Mouse (Mus musculus): ENCODE measurements around the gene Gsx1.

Gene Gsx1

DNA sequence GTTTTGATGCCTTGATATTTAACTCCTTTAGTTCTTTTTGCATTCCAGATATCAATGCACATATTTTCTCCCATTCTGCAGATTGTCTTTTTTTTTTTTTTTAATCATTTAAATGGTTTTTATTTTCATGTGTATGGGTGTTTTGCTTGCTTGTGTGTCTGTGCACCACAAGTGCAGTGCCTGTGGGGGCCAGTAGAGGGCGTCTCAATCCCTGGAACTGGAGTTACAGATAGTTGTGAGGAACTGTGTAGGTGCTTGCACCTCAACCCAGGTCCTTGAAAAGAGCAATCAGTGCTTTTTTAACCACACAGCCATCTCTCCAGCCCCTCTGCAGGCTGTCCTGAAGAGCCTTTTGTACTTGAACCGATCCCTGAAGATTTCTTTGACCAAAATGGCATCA lies 20.0 kb downstream of the Gsx1 start:
- no peak for DNase-seq

DNA sequence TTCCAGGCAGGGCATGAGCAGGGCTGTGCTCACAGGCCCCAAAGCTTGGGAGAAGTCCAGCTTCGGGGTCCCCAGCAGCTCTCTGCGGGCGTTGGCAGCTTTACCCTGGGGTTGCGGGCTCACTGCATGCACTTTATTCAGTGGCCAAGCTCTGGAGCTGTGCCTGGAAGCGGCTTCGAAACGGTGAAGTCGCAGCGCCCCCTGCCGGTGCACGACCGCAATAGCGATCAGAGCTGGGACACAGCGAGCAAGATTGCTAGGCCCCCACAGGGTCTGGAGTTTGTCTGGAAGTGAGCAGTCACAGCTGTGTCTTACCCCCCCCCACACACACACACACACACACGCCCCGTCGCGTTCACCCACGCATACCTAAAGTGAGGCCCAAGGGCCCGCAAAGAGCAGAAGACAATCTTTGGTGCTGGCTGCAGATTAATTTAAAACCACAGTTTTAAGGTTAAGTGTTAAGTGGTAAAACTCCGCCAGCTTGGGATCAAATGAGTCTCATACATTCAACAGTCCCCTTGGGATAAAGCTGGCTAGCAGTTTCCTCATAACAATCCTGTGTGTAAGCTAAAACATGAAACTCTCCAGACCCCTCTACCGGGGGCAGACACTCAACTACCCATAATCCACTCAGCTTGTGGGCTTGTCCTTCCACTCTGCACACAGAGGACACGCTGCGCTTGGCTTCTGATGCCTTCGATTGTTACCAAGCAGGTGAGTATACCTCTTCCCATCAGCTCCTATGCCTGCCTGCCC lies 39.0 kb downstream of the Gsx1 start:
- peak; percentile 82 to 83 for DNase-seq

DNA sequence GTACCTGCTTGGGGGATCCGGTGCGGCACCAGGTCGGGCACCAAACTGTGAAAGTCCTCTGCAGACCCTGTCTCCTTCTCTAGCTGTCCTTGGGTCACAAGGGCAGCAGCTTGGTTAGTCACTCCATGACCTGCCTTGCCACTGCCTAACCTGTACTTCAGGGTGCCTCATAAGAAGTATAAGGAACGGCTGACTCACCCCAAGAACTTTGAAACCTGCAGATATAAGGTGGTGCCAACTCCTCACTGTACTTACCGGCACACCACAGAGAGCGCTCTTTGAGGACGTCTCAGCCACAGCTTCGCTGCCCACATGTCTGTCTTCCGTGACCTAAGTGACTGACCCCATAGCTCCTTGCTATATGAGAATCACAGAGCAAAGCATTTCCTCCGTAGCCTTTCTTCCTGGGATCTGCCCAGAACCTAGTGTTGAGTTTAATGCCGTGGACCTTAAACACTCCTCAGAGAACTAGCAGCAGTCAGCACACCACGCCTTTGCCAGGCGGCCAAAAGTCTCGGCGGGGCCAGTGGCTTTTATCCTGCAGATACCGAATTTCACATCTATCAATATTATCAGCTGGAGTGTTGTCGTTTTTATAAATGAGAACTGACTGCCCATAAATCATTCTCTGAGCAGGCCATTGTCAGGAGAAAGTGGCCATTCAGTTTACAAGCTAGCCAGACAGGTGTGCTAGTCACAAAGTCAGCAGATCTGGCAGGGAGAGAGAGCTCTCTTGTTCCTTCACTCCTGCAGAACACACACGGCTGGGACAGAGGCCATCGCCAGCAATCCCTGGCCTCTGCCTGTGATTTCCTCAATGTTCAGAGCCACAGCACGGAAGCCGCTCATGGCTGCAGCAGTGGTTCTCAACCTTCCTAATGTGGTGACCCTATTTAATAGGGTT lies 47.2 kb downstream of the Gsx1 start:
- DNase-seq = no peak

All from kidney, postnatal 25 days (tissue).